Mouse (Mus musculus) CH12.LX (cell line): Measurements from ENCODE around the gene Mfsd2b.

Experiments used
- BHLHE40 ChIP-seq: IDR thresholded peaks from 2 replicates; pipeline ENCODE4 v1.6.1; 2011; ENCODE audit warnings: mild to moderate bottlenecking, low read depth, low read length, improper control_type of control experiment
- CTCF ChIP-seq, 2 experiments: IDR thresholded peaks in 1 of 2; conservative IDR thresholded peaks in 1 of 2; 2 replicates each; pipeline ENCODE4 v1.5.1; 2011 to 2012; ENCODE audit warnings: low read depth in 2 of 2, low read length in 2 of 2, improper control_type of control experiment in 1 of 2, inconsistent platforms in 1 of 2, mild to moderate bottlenecking in 1 of 2, moderate library complexity in 1 of 2
- HCFC1 ChIP-seq: IDR thresholded peaks from 2 replicates; pipeline ENCODE4 v1.6.1; 2012; ENCODE audit warnings: low read depth, mild to moderate bottlenecking, inconsistent platforms, low read length, improper control_type of control experiment
- JUND ChIP-seq: conservative IDR thresholded peaks from 2 replicates; pipeline ENCODE4 v1.6.1; 2011; ENCODE audit warnings: low read depth, low read length, improper control_type of control experiment
- KAT2A ChIP-seq: IDR thresholded peaks from 2 replicates; pipeline ENCODE4 v1.6.1; 2012; ENCODE audit warnings: low read length, improper control_type of control experiment, inconsistent platforms; ENCODE audit not compliant: insufficient replicate concordance
- MXI1 ChIP-seq: IDR thresholded peaks from 2 replicates; pipeline ENCODE4 v1.6.1; 2011; ENCODE audit warnings: mild to moderate bottlenecking, low read depth, low read length, improper control_type of control experiment
- POLR2A ChIP-seq: IDR thresholded peaks from 2 replicates; pipeline ENCODE4 v1.6.1; 2011; ENCODE audit warnings: low read depth, mild to moderate bottlenecking, improper control_type of control experiment, low read length
- ZMIZ1 ChIP-seq: IDR thresholded peaks from 2 replicates; pipeline ENCODE4 v1.6.1; 2012; ENCODE audit warnings: low read depth, mild to moderate bottlenecking, inconsistent platforms, low read length, improper control_type of control experiment

GRCm38 (mm10) chr12:4871260-4871659 lies 2.9 kb downstream of the Mfsd2b start:
- no peak for TF ChIP-seq POLR2A
- no peak for TF ChIP-seq CTCF (conservative IDR thresholded peaks at IDR 0.05 in 1 of 2, IDR thresholded peaks at IDR 0.05 in 1 of 2; ENCODE audit: low read depth in 2 of 2, low read length in 2 of 2)
- no peak for TF ChIP-seq MXI1
- no peak for TF ChIP-seq HCFC1
- TF ChIP-seq KAT2A, result no peak
- no peak for TF ChIP-seq BHLHE40
- TF ChIP-seq JUND, result no peak
- no peak for TF ChIP-seq ZMIZ1
